Mouse (Mus musculus): Measurements from ENCODE around the gene Pmpca. TPM values are rescaled to one million over a fixed set of nuclear protein-coding genes. Genes with fewer than 3 reads are reported as not detected.

Gene Pmpca
- polyA plus RNA-seq, 1 experiment from 2014 or later: 104 TPM

DNA sequence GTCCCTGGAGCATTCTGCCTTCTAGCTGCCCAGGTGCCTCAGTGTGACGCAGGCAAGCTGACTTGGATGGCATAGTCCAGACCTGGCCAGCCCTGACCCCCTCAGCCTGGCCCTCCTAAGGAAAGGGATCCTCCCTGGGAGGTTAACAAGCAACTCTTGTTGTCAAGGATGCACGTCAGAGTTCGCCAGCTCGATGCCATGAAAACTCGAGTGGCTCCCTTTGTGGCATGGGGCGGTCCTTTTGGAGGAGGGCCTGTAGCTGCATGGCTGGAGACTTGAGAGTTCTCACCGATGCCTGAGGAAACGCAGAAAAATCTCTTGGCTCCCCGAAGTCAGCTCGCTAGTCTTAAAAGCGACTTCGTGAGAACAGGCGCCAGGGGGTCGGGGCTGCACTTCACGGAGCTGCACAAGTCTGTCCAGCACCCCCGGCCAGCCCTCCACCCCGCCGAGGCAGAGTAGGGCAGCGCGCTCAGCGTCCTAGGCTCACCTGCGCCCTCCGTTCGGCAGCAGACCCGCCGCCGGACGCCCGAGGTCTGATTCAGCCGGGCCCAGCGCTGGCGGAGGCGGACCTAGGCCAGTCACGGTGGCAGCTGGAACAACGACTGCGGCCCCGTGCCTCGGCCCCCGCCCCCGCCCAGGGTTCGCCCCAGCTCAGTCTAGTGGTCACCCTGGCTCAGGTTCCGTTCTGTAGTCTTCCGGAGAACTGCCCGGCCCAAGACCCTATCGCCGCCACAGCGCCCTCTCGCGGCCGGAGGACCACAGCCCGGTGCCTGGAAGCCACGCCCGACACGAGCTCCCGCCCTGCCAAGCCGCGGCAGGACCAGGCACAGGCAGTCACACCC lies 19.6 kb downstream of the Pmpca start, which contains the start of gene Inpp5e:
TSS of gene Inpp5e (minus strand) at position 689 of the 842 bp plus-strand sequence.
- WGBS: 0% methylated on average over 57 of the region's 57 CpGs
- H3K4me1 ChIP-seq (ENCODE audit: insufficient read depth): peaks cover 20% of the 10 kb centered on the region
- peak within 1 kb of the TSS; percentile 66; the same call in 1 of the 2 replicates for H3K27ac ChIP-seq (ENCODE audit: low read depth)
- H3K36me3 ChIP-seq (ENCODE audit: insufficient read depth): peaks cover 45% of the 10 kb centered on the region
- peak within 1 kb of the TSS; percentile 94 for H3K9ac ChIP-seq
- peak within 1 kb of the TSS; percentile 95 for H3K4me3 ChIP-seq (ENCODE audit: low read depth, low read length)
- ATAC-seq (ENCODE audit: insufficient read depth): peak; percentile 95
- no peaks in the 10 kb centered on the region for H3K9me3 ChIP-seq (ENCODE audit: low read depth, low read length)
- H3K27me3 ChIP-seq (ENCODE audit: insufficient read depth, low read length): no peaks in the 10 kb centered on the region
- peak within 1 kb of the TSS; percentile 91 for H3K4me2 ChIP-seq
- DNase-seq: peak; percentile 97
- TF ChIP-seq CTCF (IDR thresholded peaks at IDR 0.05; ENCODE audit: low read depth): peak; percentile 90

DNA sequence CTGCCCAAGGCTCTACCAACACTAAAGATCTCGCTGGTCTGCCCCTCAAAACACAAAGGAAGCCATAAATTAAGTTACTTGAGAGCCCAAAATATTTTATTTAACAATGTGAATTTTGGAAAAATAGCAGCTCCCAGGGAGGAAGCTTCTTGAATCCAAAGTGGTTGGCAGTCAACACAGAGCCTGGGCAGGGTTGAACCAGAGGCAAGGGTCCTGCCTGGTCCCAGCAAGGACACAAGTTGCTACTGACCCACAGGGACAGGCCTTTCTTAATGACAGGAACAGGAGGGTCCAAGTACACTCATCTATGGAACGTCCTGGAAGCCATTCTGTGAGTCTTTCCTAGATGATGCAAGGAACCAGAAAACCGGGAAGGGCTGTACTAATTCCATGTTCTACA lies 20.2 kb downstream of the Pmpca start:
- DNase-seq (no peak), ATAC-seq (ENCODE audit: insufficient read depth) (no peak)
- H3K27me3 ChIP-seq (ENCODE audit: insufficient read depth, low read length): no peaks in the 10 kb centered on the region
- peak overlapping the region; percentile 95 for H3K4me3 ChIP-seq (ENCODE audit: low read depth, low read length)
- peaks cover 51% of the 10 kb centered on the region for H3K36me3 ChIP-seq (ENCODE audit: insufficient read depth)
- peak overlapping the region; percentile 91 for H3K4me2 ChIP-seq
- H3K9ac ChIP-seq: no peak overlapping the region
- H3K9me3 ChIP-seq (ENCODE audit: low read depth, low read length): no peaks in the 10 kb centered on the region
- no peak overlapping the region for H3K27ac ChIP-seq (ENCODE audit: low read depth)
- TF ChIP-seq CTCF (IDR thresholded peaks at IDR 0.05; ENCODE audit: low read depth): no peak
- peaks cover 20% of the 10 kb centered on the region for H3K4me1 ChIP-seq (ENCODE audit: insufficient read depth)
- 58% methylated on average over 3 of the region's 3 CpGs for WGBS

DNA sequence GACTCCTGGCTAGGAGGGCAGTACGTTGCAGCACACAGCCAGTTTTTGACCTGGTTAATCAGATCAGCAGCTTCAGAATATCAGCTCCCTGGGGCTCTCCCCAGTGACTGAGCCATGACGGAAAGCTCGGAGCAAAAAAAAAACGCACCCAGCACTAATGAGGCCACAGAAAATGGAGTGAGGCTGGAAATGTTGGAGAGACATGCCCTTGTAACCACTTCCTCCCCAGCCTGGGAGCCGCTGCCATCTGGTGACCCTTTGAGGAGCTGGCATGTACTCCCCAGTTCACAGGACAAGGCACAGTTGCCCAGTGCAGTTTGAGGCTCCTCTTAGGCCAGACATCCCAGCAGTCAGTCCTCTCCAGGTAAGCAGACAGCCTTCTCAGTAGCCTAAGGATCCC lies 21.0 kb downstream of the Pmpca start:
- 65% methylated on average over 5 of the region's 5 CpGs for WGBS
- no peak overlapping the region for H3K4me2 ChIP-seq
- H3K4me3 ChIP-seq (ENCODE audit: low read depth, low read length): no peak overlapping the region
- H3K4me1 ChIP-seq (ENCODE audit: insufficient read depth): peaks cover 20% of the 10 kb centered on the region
- DNase-seq (no peak), ATAC-seq (ENCODE audit: insufficient read depth) (no peak)
- no peak overlapping the region for H3K9ac ChIP-seq
- no peaks in the 10 kb centered on the region for H3K9me3 ChIP-seq (ENCODE audit: low read depth, low read length)
- H3K27me3 ChIP-seq (ENCODE audit: insufficient read depth, low read length): no peaks in the 10 kb centered on the region
- no peak for TF ChIP-seq CTCF (IDR thresholded peaks at IDR 0.05; ENCODE audit: low read depth)
- H3K36me3 ChIP-seq (ENCODE audit: insufficient read depth): peaks cover 56% of the 10 kb centered on the region
- H3K27ac ChIP-seq (ENCODE audit: low read depth): no peak overlapping the region

- Histone ChIP-seq H3K4me2 (no peak overlapping the region), H3K4me1 (ENCODE audit: insufficient read depth) (peaks cover 20% of the 10 kb centered on the region), H3K4me3 (ENCODE audit: low read depth, low read length) (no peak overlapping the region), H3K27me3 (ENCODE audit: insufficient read depth, low read length) (no peaks in the 10 kb centered on the region), H3K9ac (no peak overlapping the region), H3K36me3 (ENCODE audit: insufficient read depth) (peaks cover 65% of the 10 kb centered on the region), H3K9me3 (ENCODE audit: low read depth, low read length) (no peaks in the 10 kb centered on the region), H3K27ac (ENCODE audit: low read depth) (0 out of 2 replicates have a peak overlapping the region, but pooled peaks have one; percentile 19)
- WGBS: 59% methylated on average over 4 of the region's 5 CpGs
- DNase-seq: no peak
- no peak for ATAC-seq (ENCODE audit: insufficient read depth)
- TF ChIP-seq CTCF (IDR thresholded peaks at IDR 0.05; ENCODE audit: low read depth): no peak
Measured at GRCm38 (mm10) chr2:26410931-26411411, 21.8 kb downstream of the Pmpca start.

DNA sequence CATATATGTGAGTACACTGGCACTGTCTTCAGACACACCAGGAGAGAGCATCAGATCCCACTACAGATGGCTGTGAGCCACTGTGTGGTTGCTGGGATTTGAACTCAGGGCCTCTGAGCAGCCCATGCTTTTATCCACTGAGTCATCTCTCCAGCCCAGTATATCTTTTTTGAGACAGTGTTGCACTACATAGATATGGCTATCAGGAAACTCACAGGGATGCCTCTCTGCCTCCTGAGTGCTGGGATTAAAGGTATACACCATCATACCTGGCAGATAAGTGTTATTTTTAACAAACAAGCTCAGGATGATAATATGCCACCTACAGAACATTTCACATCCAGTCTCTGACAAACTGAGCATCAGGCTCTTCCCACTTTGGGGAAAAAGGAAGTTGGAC lies 27.9 kb downstream of the Pmpca start:
- no peak for ATAC-seq (ENCODE audit: insufficient read depth)
- no peak for TF ChIP-seq CTCF (IDR thresholded peaks at IDR 0.05; ENCODE audit: low read depth)
- H3K36me3 ChIP-seq (ENCODE audit: insufficient read depth): peaks cover 95% of the 10 kb centered on the region

DNA sequence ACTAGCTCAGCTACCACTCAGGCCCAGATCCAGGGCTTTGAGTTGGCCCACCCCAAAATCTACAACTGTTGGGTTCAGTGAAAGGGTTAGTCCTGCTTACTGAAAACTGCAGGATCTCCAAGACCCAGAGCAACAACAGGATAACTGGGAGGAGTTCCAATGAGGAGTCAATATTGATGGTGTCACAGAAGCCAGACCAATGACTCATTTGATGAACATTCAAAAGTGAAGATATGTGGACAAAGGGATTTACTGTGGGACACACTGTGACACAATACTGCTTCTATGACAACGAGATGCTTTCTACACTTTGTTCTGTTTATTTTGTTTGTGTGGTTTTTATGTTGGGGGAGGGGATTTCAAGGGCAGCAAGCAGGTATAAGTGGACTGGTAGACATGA lies 29.0 kb downstream of the Pmpca start:
- Histone ChIP-seq H3K9ac (no peak overlapping the region), H3K4me3 (ENCODE audit: low read depth, low read length) (no peak overlapping the region), H3K27me3 (ENCODE audit: insufficient read depth, low read length) (no peaks in the 10 kb centered on the region), H3K4me2 (no peak overlapping the region), H3K36me3 (ENCODE audit: insufficient read depth) (peaks cover 95% of the 10 kb centered on the region), H3K27ac (ENCODE audit: low read depth) (no peak overlapping the region), H3K4me1 (ENCODE audit: insufficient read depth) (no peaks in the 10 kb centered on the region), H3K9me3 (ENCODE audit: low read depth, low read length) (no peaks in the 10 kb centered on the region)
- TF ChIP-seq CTCF (IDR thresholded peaks at IDR 0.05; ENCODE audit: low read depth): no peak
- WGBS: 88% methylated on average over 1 of the region's 1 CpGs
- ATAC-seq (ENCODE audit: insufficient read depth) (no peak), DNase-seq (no peak)

More for the DNA sequence above, 27.9 kb downstream of the Pmpca start:
- Histone ChIP-seq H3K4me2 (no peak overlapping the region), H3K27ac (ENCODE audit: low read depth) (no peak overlapping the region), H3K9ac (no peak overlapping the region), H3K9me3 (ENCODE audit: low read depth, low read length) (no peaks in the 10 kb centered on the region), H3K27me3 (ENCODE audit: insufficient read depth, low read length) (no peaks in the 10 kb centered on the region), H3K4me1 (ENCODE audit: insufficient read depth) (no peaks in the 10 kb centered on the region), H3K4me3 (ENCODE audit: low read depth, low read length) (no peak overlapping the region)
- DNase-seq: no peak

GRCm38 (mm10) chr2:26421969-26422368 lies 32.8 kb downstream of the Pmpca start:
- no peak overlapping the region for H3K9ac ChIP-seq
- no peaks in the 10 kb centered on the region for H3K4me1 ChIP-seq (ENCODE audit: insufficient read depth)
- no peak overlapping the region for H3K4me3 ChIP-seq (ENCODE audit: low read depth, low read length)
- H3K27ac ChIP-seq (ENCODE audit: low read depth): no peak overlapping the region
- WGBS: 89% methylated on average over 2 of the region's 2 CpGs
- peaks cover 96% of the 10 kb centered on the region for H3K36me3 ChIP-seq (ENCODE audit: insufficient read depth)
- no peaks in the 10 kb centered on the region for H3K27me3 ChIP-seq (ENCODE audit: insufficient read depth, low read length)
- TF ChIP-seq CTCF (IDR thresholded peaks at IDR 0.05; ENCODE audit: low read depth): no peak
- no peak for DNase-seq
- H3K9me3 ChIP-seq (ENCODE audit: low read depth, low read length): no peaks in the 10 kb centered on the region
- ATAC-seq (ENCODE audit: insufficient read depth): no peak
- H3K4me2 ChIP-seq: no peak overlapping the region
